Mouse (Mus musculus) ovary, postnatal 14 days (tissue): ENCODE measurements around the gene Ube2b.
A peak's percentile ranks its signal among the peaks of the same experiment; 100 is the strongest.

ENCODE experiments used
- DNase-seq: peaks from one replicate; pipeline ENCODE4 v3.0.0; 2022; ENCODE audit warnings: low spot score

Ube2b gene

GRCm38 (mm10) chr11:51967443-51968401 is 32.8 kb downstream of the Ube2b start, which contains the start of gene Cdkn2aipnl:
Cdkn2aipnl (plus strand) TSS chr11:51967661.
- DNase-seq, result peak; percentile 99

DNA sequence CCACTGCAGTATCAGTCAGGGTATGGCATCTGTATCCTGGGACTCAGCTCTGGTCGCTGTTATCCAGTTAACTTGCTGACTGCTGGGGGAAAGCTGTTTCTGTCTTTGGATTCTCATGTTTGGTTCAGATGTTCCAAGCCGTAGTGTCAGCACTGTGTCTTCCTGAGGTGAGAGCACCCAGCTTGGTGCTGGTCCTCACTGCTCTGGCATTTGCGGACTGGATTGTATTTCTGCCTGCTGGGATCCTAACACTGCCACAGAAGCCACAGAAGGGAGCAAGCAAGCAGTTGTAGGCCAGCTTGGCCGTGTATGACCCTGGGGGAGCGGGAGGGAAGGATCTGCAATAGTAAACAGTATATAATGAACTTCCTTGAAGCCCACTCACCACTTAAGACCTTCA is 33.9 kb downstream of the Ube2b start:
- no peak for DNase-seq

DNA sequence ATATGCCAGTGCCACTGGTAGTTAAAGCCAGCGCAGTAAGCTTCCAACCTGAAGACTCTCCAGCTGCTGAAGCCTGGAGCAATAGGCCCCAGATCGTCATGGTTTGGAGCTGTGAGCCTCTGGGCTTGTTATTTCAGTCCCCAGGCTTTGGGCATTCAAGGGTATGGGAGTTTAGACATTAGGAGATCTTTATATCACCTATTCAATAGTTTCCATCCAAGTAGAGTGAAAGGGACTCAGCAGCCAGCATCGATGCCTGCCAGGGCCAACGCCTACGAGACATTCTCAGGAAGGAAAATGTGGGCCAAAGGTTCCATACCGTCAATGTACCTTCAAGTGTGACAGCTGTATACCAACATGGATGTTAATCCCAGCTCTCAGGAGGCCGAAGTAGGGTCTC is 38.3 kb downstream of the Ube2b start:
- no peak for DNase-seq

DNA sequence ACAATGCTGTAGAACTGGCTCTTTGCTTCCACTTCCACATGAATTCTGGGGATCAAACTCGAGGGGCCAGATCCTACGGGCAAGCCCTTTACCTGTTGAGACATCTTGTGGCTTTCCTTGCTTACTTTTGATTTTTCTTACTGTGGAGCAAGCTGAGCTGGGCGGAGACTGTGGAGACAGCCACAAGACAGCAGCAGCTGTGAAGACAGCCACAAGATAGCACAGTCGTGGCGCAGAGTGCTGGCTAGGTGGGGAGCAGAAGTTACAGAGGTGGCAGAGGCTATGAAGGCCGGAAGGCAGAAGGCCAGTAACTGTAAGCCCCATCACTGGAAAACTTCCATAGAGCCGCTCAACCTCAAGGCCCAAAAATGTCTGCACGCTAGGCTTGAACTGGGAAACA is 38.8 kb downstream of the Ube2b start:
- DNase-seq, result no peak

GRCm38 (mm10) chr11:51960967-51961471 is 39.5 kb downstream of the Ube2b start:
- peak; percentile 12 for DNase-seq

DNA sequence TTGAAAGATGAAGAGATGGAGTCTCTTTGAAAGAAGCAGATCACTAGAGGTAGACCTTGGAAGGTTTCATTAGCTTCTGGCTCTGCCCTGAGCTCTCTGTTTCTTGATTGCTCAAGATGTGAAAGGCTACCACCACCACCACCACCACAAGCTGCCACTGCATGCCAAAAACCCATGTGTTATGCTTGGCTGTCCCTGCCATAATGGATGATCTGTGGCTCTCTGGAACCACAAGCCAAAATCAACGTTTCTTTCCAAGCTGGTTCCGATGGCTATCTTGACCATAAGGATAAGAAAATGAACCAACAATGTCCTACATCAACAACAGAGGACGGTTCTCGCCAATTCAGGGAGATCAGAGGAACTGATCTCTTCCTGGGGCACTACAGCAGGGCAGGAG is 40.5 kb downstream of the Ube2b start:
- DNase-seq, result no peak

DNA sequence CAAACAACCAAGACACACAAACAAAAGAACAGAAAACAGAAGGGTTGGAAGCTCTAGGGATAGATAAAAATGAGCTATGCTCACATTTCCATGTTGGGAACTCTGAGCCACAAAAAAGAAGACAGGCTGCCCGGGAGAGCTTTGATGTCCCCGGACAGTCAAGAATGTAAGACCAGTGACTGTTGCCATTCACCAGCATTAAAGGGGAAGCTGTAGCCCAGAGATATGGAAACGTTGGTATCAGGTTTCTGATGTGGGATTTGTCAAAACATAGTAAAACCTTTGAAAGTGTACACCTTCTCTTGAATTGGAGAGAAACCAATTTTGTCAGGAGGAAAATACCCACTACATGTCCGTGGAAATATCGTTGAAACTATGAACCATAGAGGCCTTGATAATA is 41.1 kb downstream of the Ube2b start:
- DNase-seq, result no peak

- no peak for DNase-seq
These were observed 42.8 kb downstream of the Ube2b start for GRCm38 (mm10) chr11:51957760-51958159.

DNA sequence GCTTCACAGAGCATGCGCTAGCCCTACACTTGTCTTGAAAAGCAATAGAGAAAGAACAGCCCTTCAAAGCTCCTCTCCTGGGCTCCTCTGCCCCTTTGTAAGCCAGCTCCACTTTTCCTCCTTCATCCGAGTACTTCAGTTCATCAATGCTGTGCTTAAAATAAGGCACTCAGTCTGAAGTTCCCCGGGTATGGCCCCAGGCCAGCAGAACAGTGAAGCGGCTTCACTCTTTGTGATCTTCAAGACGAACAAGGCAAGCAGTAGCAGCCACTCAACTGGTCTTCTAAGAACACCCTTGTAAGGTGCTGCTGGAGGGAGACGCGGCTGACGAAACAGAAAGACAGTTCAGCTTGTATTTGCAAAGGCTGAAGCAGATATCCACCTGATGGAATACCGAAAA is 44.5 kb downstream of the Ube2b start:
- DNase-seq, result no peak

GRCm38 (mm10) chr11:51951861-51952420 is 48.6 kb downstream of the Ube2b start:
- DNase-seq, result no peak

GRCm38 (mm10) chr11:51949919-51950318 is 50.6 kb downstream of the Ube2b start:
- no peak for DNase-seq

GRCm38 (mm10) chr11:51949155-51949840 is 51.3 kb downstream of the Ube2b start:
- no peak for DNase-seq

- DNase-seq, result no peak
These were observed 54.4 kb downstream of the Ube2b start for GRCm38 (mm10) chr11:51946144-51946543.

DNA sequence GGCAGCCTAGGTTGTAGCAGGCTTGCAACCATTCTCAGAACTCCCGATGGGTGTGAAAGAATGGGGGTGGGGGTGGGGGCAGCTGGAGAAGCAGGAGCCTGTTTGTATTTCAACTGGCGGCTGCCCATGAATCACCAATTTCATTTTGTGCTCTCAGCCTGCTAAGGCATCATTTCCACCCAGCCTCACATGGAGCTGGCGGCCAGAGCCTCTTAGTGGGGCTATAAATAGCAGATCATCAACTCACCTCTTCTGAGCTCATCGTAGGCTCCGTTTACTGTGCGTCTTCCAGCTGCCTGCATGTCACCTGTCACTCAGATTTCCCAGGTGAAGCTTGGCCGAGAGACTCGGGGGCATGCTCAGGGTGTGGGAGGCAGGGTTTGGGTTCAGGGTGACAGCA is 55.0 kb downstream of the Ube2b start:
- DNase-seq, result no peak

DNA sequence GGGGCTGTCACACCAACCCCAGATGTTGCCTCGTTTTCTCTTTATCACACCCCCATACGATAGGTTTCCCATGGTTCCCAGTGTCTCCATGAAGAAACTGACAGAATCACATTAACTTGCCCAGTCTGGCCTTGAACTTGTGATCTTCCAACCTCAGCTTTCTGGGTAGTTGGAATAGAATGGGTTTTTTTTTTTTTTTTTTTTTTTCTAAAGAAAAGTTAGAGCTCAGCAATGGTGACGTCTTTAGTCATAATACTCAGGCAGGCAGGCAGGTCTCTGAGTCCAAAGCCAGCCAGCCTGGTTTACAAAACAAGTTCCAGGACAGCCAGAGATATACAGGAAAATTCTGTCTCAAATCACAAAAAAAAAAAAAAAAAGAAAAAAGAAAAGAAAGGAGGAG is 56.3 kb downstream of the Ube2b start:
- no peak for DNase-seq

DNA sequence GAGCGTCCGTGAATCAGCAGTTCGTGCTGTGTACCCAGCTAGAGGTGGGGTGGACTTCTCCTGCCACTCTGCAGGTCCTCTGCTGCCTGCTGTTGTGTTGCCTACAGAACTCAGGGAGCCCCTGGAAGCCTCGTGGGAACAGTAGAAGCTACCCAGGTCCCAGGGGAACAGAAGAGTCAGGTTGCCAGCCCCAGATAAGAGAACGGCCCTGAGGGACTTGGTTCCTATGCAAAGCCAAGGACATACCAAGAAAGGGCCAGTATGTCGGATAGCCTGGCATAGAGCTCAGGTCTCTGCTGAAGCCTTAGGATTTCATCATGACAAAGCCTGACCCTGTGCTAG is 57.1 kb downstream of the Ube2b start:
- no peak for DNase-seq

- DNase-seq, result no peak
These were observed 57.7 kb downstream of the Ube2b start for GRCm38 (mm10) chr11:51942602-51943499.

GRCm38 (mm10) chr11:51940511-51940955 is 60.0 kb downstream of the Ube2b start:
- no peak for DNase-seq

- no peak for DNase-seq
These were observed 61.0 kb downstream of the Ube2b start for GRCm38 (mm10) chr11:51939590-51939955.

DNA sequence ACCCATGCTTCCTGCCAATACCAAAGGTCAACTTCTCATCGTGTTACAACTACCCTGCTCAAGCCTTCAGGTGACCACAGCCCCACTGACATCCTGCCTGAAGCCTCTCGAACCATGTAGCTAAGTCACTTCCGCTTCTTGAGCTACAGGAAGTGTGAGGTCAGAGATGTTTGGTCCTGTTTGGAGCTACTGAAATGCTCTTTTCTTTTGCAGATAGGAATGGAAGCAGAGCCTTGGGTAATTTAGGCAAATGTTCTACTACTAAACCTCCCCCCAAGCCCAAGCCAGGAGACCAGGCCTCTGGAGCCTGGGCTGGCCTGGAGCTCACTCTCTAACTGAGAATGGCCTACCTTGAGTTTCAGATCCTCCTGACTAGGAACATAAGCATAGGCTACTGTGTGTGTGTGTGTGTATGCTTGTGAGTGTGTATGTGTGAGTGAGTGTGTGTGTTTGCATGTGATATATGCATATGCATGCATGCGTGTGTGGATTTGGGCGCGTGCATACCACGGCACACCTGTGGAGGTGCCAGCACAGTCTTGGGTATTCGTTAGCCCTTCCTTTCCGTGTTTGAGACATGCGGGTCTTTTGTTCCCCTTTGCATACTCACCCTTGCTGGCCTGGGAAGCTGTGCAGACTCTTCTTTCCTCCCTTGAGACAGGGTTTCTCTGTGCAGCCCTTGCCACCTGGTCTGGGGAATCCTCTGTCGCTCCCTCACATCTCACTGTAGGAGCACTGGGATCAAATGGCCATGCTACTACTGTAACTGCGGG is 61.6 kb downstream of the Ube2b start:
- DNase-seq, result no peak

- DNase-seq, result no peak
These were observed 63.2 kb downstream of the Ube2b start for GRCm38 (mm10) chr11:51937361-51937781.
